29 mouse cellular contexts compared by ENCODE assay signal in genomic region chrX:134218161-134218560, GRCm38 (mm10). TPM values are rescaled to one million over a fixed set of nuclear protein-coding genes. Genes with fewer than 3 reads are reported as not detected.
"Had no signal": no experiment of that assay in that cellular context is flagged by ENCODE, and none has a peak within 500 bp of the region (broad histone marks: within the 10 kb centered on the region; RNA-seq: fewer than 3 reads in every experiment).

No protein-coding gene starts in this region.

- H3K27ac ChIP-seq: kidney, embryonic 15.5 days; macrophage; midbrain, embryonic 10.5 days; midbrain, embryonic 13.5 days; neural tube, embryonic 13.5 days; stomach, embryonic 15.5 days had no signal

- H3K9me3 ChIP-seq: kidney, embryonic 15.5 days; midbrain, embryonic 10.5 days; midbrain, embryonic 13.5 days; neural tube, embryonic 13.5 days; stomach, embryonic 15.5 days had no signal

- H3K4me1 ChIP-seq: kidney, embryonic 15.5 days; midbrain, embryonic 10.5 days; midbrain, embryonic 13.5 days; neural tube, embryonic 13.5 days; stomach, embryonic 15.5 days had no signal

- H3K9ac ChIP-seq: kidney, embryonic 15.5 days; lung, embryonic 14.5 days; midbrain, embryonic 13.5 days; neural tube, embryonic 13.5 days; stomach, embryonic 15.5 days had no signal

- DNase-seq: kidney, adult 8-10 months; kidney, postnatal 10 days; kidney, postnatal 36 days; lung, embryonic 14.5 days; spleen, adult 18-20 months; thymus, postnatal 25 days had no signal

- H3K36me3 ChIP-seq: kidney, embryonic 15.5 days; midbrain, embryonic 10.5 days; midbrain, embryonic 13.5 days; neural tube, embryonic 13.5 days; stomach, embryonic 15.5 days had no signal

- H3K4me2 ChIP-seq: kidney, embryonic 15.5 days; lung, embryonic 14.5 days; midbrain, embryonic 13.5 days; neural tube, embryonic 13.5 days; stomach, embryonic 15.5 days had no signal

- ATAC-seq: intestine, postnatal 0 days; lung, postnatal 0 days; midbrain, embryonic 13.5 days; midbrain, embryonic 16.5 days had no signal

- H3K4me3 ChIP-seq: kidney, embryonic 15.5 days; midbrain, embryonic 10.5 days; midbrain, embryonic 13.5 days; myocyte; neural tube, embryonic 13.5 days; stomach, embryonic 15.5 days had no signal

- H3K27me3 ChIP-seq: midbrain, embryonic 13.5 days; stomach, embryonic 15.5 days had no signal

RNA-seq across cellular contexts. Expression of gene Nox1, which starts 3.6 kb away (rescaled TPM):
- total RNA-seq: layer of hippocampus, adult 8-10 months; layer of hippocampus, postnatal 14 days; left cerebral cortex, adult 18-20 months; left cerebral cortex, postnatal 10 days; left cerebral cortex, postnatal 36 days; monocyte, adult 5-6 weeks had no signal
- polyA plus RNA-seq: kidney, embryonic 15.5 days; liver, embryonic 16.5 days; macrophage; midbrain, embryonic 10.5 days; neural tube, embryonic 13.5 days had no signal

RNA-seq across cellular contexts. Expression of gene Arl13a, which starts 30.9 kb away (rescaled TPM):
- total RNA-seq: layer of hippocampus, adult 8-10 months; layer of hippocampus, postnatal 14 days; left cerebral cortex, adult 18-20 months; left cerebral cortex, postnatal 10 days; left cerebral cortex, postnatal 36 days; megakaryocyte, adult 5-6 weeks; monocyte, adult 5-6 weeks; neutrophil, adult 5-6 weeks had no signal
- polyA plus RNA-seq: intestine, embryonic 14.5 days; intestine, postnatal 0 days; kidney, embryonic 15.5 days; limb, embryonic 11.5 days; limb, embryonic 14.5 days; liver, embryonic 16.5 days; lung, embryonic 14.5 days; lung, postnatal 0 days; macrophage; midbrain, embryonic 10.5 days; midbrain, embryonic 13.5 days; midbrain, embryonic 16.5 days; myocyte; neural tube, embryonic 13.5 days; thymus, postnatal 0 days had no signal

RNA-seq across cellular contexts. Expression of gene Xkrx, which starts 56.3 kb away (rescaled TPM):
- polyA plus RNA-seq: liver, embryonic 16.5 days had no signal
